Mouse (Mus musculus): Measurements from ENCODE around the gene Plekhg2.

DNA sequence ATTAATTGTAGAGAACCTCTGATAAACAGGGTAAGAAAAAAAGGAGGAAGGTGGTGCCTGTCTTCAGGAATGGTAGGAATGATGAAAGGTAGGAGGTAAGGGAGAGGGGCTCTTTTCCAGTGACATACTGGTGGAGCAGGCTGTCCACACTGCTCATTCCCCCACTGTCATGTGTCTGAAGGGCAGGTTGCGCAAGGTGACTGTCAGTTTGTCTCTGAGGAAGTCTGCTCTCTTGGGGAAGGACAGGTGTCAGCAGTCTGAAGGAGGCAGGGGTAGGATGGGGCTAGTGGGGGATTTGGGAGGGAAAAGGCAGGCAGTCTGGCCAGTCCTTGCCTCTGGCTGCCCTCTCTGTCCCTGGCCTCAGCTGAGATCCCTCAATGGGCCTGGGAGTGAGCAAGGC, 28.6 kb upstream of the Plekhg2 start:
- no peak for TF ChIP-seq GATA1 (IDR thresholded peaks at IDR 0.05; ENCODE audit: low read length)
- TF ChIP-seq TAL1 (IDR thresholded peaks at IDR 0.05; ENCODE audit: low read length) = no peak

Data from erythroblast, embryonic 14.5 days (primary cell).